In the genomic region with DNA sequence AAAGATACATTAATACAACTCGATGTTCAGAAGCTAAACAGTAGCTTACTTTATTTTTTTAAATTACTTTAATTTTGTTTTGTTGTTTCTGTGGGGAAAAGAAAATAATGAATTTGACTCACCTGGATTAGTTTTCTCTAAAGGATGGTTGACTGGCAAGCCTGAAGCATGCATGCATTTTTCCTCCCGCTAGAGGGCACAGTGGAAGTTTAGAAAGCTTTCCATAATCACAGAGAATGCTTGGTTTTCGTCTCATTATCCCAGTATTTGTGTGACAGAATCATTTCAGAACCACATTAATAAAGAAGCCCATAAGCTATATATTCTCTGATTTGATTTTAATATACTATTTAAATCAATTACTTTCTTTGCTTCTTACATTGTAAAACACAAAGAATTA, we compare ENCODE assay signal across 8 mouse cellular contexts. TPM values are rescaled to one million over a fixed set of nuclear protein-coding genes. Genes with fewer than 3 reads are reported as not detected.
A peak's percentile ranks its signal among the peaks of the same experiment; 100 is the strongest.
DNase-seq lines count a peak whose midpoint lies in the region; ATAC-seq lines count a peak whose summit lies in the region.

No protein-coding gene starts in this region.

- H3K4me1 ChIP-seq in forebrain, embryonic 10.5 days: no peaks in the 10 kb centered on the region
- no peaks in the 10 kb centered on the region for H3K4me1 ChIP-seq in forebrain, embryonic 15.5 days
- H3K4me1 ChIP-seq in forebrain, embryonic 13.5 days: no peaks in the 10 kb centered on the region
- H3K4me1 ChIP-seq in midbrain, embryonic 15.5 days: no peaks in the 10 kb centered on the region

- H3K4me3 ChIP-seq in forebrain, embryonic 10.5 days: no peak overlapping the region
- no peak overlapping the region for H3K4me3 ChIP-seq in forebrain, embryonic 15.5 days
- H3K4me3 ChIP-seq in forebrain, embryonic 13.5 days: no peak overlapping the region
- H3K4me3 ChIP-seq in midbrain, embryonic 15.5 days: no peak overlapping the region

- H3K27me3 ChIP-seq in forebrain, embryonic 10.5 days (ENCODE audit: poor library complexity, severe bottlenecking): no peaks in the 10 kb centered on the region
- H3K27me3 ChIP-seq in forebrain, embryonic 15.5 days: no peaks in the 10 kb centered on the region
- no peaks in the 10 kb centered on the region for H3K27me3 ChIP-seq in forebrain, embryonic 13.5 days
- no peaks in the 10 kb centered on the region for H3K27me3 ChIP-seq in midbrain, embryonic 15.5 days (replicated peaks)

- no peak overlapping the region for H3K27ac ChIP-seq in forebrain, embryonic 10.5 days
- H3K27ac ChIP-seq in forebrain, embryonic 15.5 days (replicated peaks): no peak overlapping the region
- no peak overlapping the region for H3K27ac ChIP-seq in forebrain, embryonic 13.5 days
- no peak overlapping the region for H3K27ac ChIP-seq in midbrain, embryonic 15.5 days

- peak; percentile 21 for DNase-seq in forebrain, embryonic 10.5 days (ENCODE audit: extremely low spot score, low spot score)
- peak; percentile 29 for DNase-seq in urinary bladder, postnatal 25 days (ENCODE audit: low spot score)
- DNase-seq in urinary bladder, adult 2 months (ENCODE audit: low spot score): no peak
- peak; percentile 21 to 27 for DNase-seq in layer of hippocampus, postnatal 36 days
- DNase-seq in thymus, postnatal 36 days: no peak

- no peak overlapping the region for H3K4me2 ChIP-seq in forebrain, embryonic 15.5 days (replicated peaks)
- H3K4me2 ChIP-seq in forebrain, embryonic 13.5 days: no peak overlapping the region
- no peak overlapping the region for H3K4me2 ChIP-seq in midbrain, embryonic 15.5 days

- H3K9ac ChIP-seq in forebrain, embryonic 15.5 days (replicated peaks): no peak overlapping the region
- H3K9ac ChIP-seq in forebrain, embryonic 13.5 days: no peak overlapping the region
- H3K9ac ChIP-seq in midbrain, embryonic 15.5 days: no peak overlapping the region

- H3K36me3 ChIP-seq in forebrain, embryonic 10.5 days (replicated peaks): no peaks in the 10 kb centered on the region
- no peaks in the 10 kb centered on the region for H3K36me3 ChIP-seq in forebrain, embryonic 15.5 days
- no peaks in the 10 kb centered on the region for H3K36me3 ChIP-seq in forebrain, embryonic 13.5 days (ENCODE audit: poor library complexity, severe bottlenecking)
- H3K36me3 ChIP-seq in midbrain, embryonic 15.5 days (replicated peaks): no peaks in the 10 kb centered on the region

- ATAC-seq in forebrain, embryonic 15.5 days (replicated peaks): no peak
- ATAC-seq in forebrain, embryonic 13.5 days: 0 out of 2 replicates have a peak, but pooled peaks have one; percentile 30
- 0 out of 2 replicates have a peak, but pooled peaks have one; percentile 60 for ATAC-seq in midbrain, embryonic 15.5 days (replicated peaks)

- no peaks in the 10 kb centered on the region for H3K9me3 ChIP-seq in forebrain, embryonic 10.5 days
- no peaks in the 10 kb centered on the region for H3K9me3 ChIP-seq in forebrain, embryonic 15.5 days
- H3K9me3 ChIP-seq in forebrain, embryonic 13.5 days (replicated peaks): no peaks in the 10 kb centered on the region
- no peaks in the 10 kb centered on the region for H3K9me3 ChIP-seq in midbrain, embryonic 15.5 days

- WGBS in forebrain, embryonic 10.5 days: 21% methylated on average over 3 of the region's 3 CpGs
- WGBS in forebrain, embryonic 15.5 days: 11% methylated on average over 3 of the region's 3 CpGs
- 11% methylated on average over 3 of the region's 3 CpGs for WGBS in forebrain, embryonic 13.5 days
- 8% methylated on average over 3 of the region's 3 CpGs for WGBS in midbrain, embryonic 15.5 days

RNA-seq across cellular contexts. Expression of gene Nts, which starts 1.5 kb away (rescaled TPM):
- 0.21 and 0.48 TPM in 2 replicates for polyA plus RNA-seq in forebrain, embryonic 10.5 days (2016; fragmentation: Nextera tagmentation; extraction: Ambion mirVana)
- polyA plus RNA-seq in forebrain, embryonic 15.5 days (2015; fragmentation: Nextera tagmentation; extraction: Ambion mirVana): 22.6 and 27.1 TPM in 2 replicates
- polyA plus RNA-seq in urinary bladder, adult 2 months (2012; rRNA removed): 1.0 and 1.6 TPM in 2 replicates
- 10.1 and 16.9 TPM in 2 replicates for polyA plus RNA-seq in forebrain, embryonic 13.5 days (2015; fragmentation: Nextera tagmentation; extraction: Ambion mirVana)
- 10 to 100 TPM; 10.7 to 11.2 TPM for total RNA-seq in layer of hippocampus, postnatal 36 days (2021)
- 11.1 and 11.6 TPM in 2 replicates for polyA plus RNA-seq in midbrain, embryonic 15.5 days (2015; fragmentation: Nextera tagmentation; extraction: Ambion mirVana)

RNA-seq across cellular contexts. Expression of gene Rassf9, which starts 20.2 kb away (rescaled TPM):
- polyA plus RNA-seq in forebrain, embryonic 10.5 days (2016; fragmentation: Nextera tagmentation; extraction: Ambion mirVana): 0.41 and 0.83 TPM in 2 replicates
- 1.2 and 2.2 TPM in 2 replicates for polyA plus RNA-seq in forebrain, embryonic 15.5 days (2015; fragmentation: Nextera tagmentation; extraction: Ambion mirVana)
- 2.6 and 2.7 TPM in 2 replicates for polyA plus RNA-seq in urinary bladder, adult 2 months (2012; rRNA removed)
- polyA plus RNA-seq in forebrain, embryonic 13.5 days (2015; fragmentation: Nextera tagmentation; extraction: Ambion mirVana): 1.2 and 1.4 TPM in 2 replicates
- 1 to 10 TPM; 1.6 to 2.3 TPM for total RNA-seq in layer of hippocampus, postnatal 36 days (2021)
- 2.0 and 2.6 TPM in 2 replicates for polyA plus RNA-seq in midbrain, embryonic 15.5 days (2015; fragmentation: Nextera tagmentation; extraction: Ambion mirVana)

Comparison
In these comparisons a context has a peak if more than half of its experiments do, and no peak if none do; other contexts are left out.
1. DNase-seq: peak in forebrain, embryonic 10.5 days (single experiment), urinary bladder, postnatal 25 days (single experiment) and layer of hippocampus, postnatal 36 days (2 of 2); none in urinary bladder, adult 2 months (single experiment) and thymus, postnatal 36 days (0 of 2).